Mouse (Mus musculus): ENCODE data around the gene Rpa3. TPM values are rescaled to one million over a fixed set of nuclear protein-coding genes. Genes with fewer than 3 reads are reported as not detected.

Gene Rpa3
- 91.2 and 100 TPM in 2 replicates for total RNA-seq (2015)
- 64.0 and 76.1 TPM in 2 replicates for total RNA-seq (2017)

- ATAC-seq (ENCODE audit: poor library complexity, severe bottlenecking): peak; percentile 95
Measured at GRCm38 (mm10) chr6:8259004-8259666, at the start of gene Rpa3, which contains the start of the genes Umad1 and Gm45062. Gene Rpa3, minus strand, starts transcription at chr6:8259173. Gene Umad1, plus strand, starts transcription at chr6:8259288. Gene Gm45062, plus strand, starts transcription at chr6:8259450.

GRCm38 (mm10) chr6:8307878-8308775 is 49.2 kb upstream of the Rpa3 start:
- no peak for ATAC-seq (ENCODE audit: poor library complexity, severe bottlenecking)

GRCm38 (mm10) chr6:8299066-8299863 is 40.3 kb upstream of the Rpa3 start:
- ATAC-seq (ENCODE audit: poor library complexity, severe bottlenecking): no peak

GRCm38 (mm10) chr6:8294048-8294784 is 35.2 kb upstream of the Rpa3 start:
- no peak for ATAC-seq (ENCODE audit: poor library complexity, severe bottlenecking)

- peak; percentile 63 for ATAC-seq (ENCODE audit: poor library complexity, severe bottlenecking)
Measured at GRCm38 (mm10) chr6:8288755-8289580, 30.0 kb upstream of the Rpa3 start.

GRCm38 (mm10) chr6:8286146-8286545 is 27.2 kb upstream of the Rpa3 start:
- ATAC-seq (ENCODE audit: poor library complexity, severe bottlenecking): no peak

GRCm38 (mm10) chr6:8285401-8285960 is 26.5 kb upstream of the Rpa3 start:
- ATAC-seq (ENCODE audit: poor library complexity, severe bottlenecking): no peak

- ATAC-seq (ENCODE audit: poor library complexity, severe bottlenecking): no peak
Measured at GRCm38 (mm10) chr6:8283255-8283654, 24.3 kb upstream of the Rpa3 start.

GRCm38 (mm10) chr6:8278426-8279002 is 19.5 kb upstream of the Rpa3 start:
- peak; percentile 70 for ATAC-seq (ENCODE audit: poor library complexity, severe bottlenecking)

GRCm38 (mm10) chr6:8276431-8276830 is 17.5 kb upstream of the Rpa3 start:
- ATAC-seq (ENCODE audit: poor library complexity, severe bottlenecking): no peak

- peak; percentile 43; the same call in 1 of the 2 replicates for ATAC-seq (ENCODE audit: poor library complexity, severe bottlenecking)
Measured at GRCm38 (mm10) chr6:8275098-8275497, 16.1 kb upstream of the Rpa3 start.

- peak; percentile 87 for ATAC-seq (ENCODE audit: poor library complexity, severe bottlenecking)
Measured at GRCm38 (mm10) chr6:8274387-8275054, 15.5 kb upstream of the Rpa3 start.

- ATAC-seq (ENCODE audit: poor library complexity, severe bottlenecking): no peak
Measured at GRCm38 (mm10) chr6:8271047-8271446, 12.1 kb upstream of the Rpa3 start.

- ATAC-seq (ENCODE audit: poor library complexity, severe bottlenecking): peak; percentile 33; the same call in 1 of the 2 replicates
Measured at GRCm38 (mm10) chr6:8259667-8260044, 683 bp upstream of the Rpa3 start.

- no peak for ATAC-seq (ENCODE audit: poor library complexity, severe bottlenecking)
Measured at GRCm38 (mm10) chr6:8258316-8258715, 657 bp downstream of the Rpa3 start.

- ATAC-seq (ENCODE audit: poor library complexity, severe bottlenecking): no peak
Measured at GRCm38 (mm10) chr6:8228596-8228995, 30.4 kb downstream of the Rpa3 start.

- ATAC-seq (ENCODE audit: poor library complexity, severe bottlenecking): no peak
Measured at GRCm38 (mm10) chr6:8227035-8227434, 31.9 kb downstream of the Rpa3 start.

GRCm38 (mm10) chr6:8210661-8211060 is 48.3 kb downstream of the Rpa3 start:
- no peak for ATAC-seq (ENCODE audit: poor library complexity, severe bottlenecking)

Measured in megakaryocyte, adult 5-6 weeks (primary cell).